Mouse (Mus musculus): ENCODE measurements at regions not wholly inside any gene's neighbourhood (a gene's known extent, or its start where the extent isn't known, plus 50 kb on each side); places are given as distances from the start of the nearest gene placed in this dataset.
A peak's percentile ranks its signal among the peaks of the same experiment; 100 is the strongest.
"Not testable (repeated sequence)": the region's sequence is repeated elsewhere in the genome, so short reads cannot be mapped to it uniquely, and the experiment has no call there.

GRCm38 (mm10) chr3:68789491-68789890, 79.9 kb upstream of the 1110032F04Rik start:
- Histone ChIP-seq H3K27ac (replicated peaks; ENCODE audit: low read depth, low read length) (no peak overlapping the region), H3K4me1 (ENCODE audit: control insufficient read depth, insufficient read depth, low read length) (no peaks in the 10 kb centered on the region), H3K36me3 (ENCODE audit: control insufficient read depth, insufficient read depth, low read length) (no peaks in the 10 kb centered on the region), H3K9ac (ENCODE audit: low read depth, low read length) (no peak overlapping the region), H3K9me3 (ENCODE audit: control insufficient read depth, low read length) (no peaks in the 10 kb centered on the region), H3K4me3 (ENCODE audit: low read depth, low read length) (no peak overlapping the region), H3K4me2 (ENCODE audit: low read depth, low read length) (no peak overlapping the region), H3K27me3 (replicated peaks; ENCODE audit: control insufficient read depth, insufficient read depth, low read length) (no peaks in the 10 kb centered on the region)
- 60% methylated on average over 6 of the region's 6 CpGs for WGBS
- ATAC-seq (ENCODE audit: low read depth): no peak
- no peak for DNase-seq (ENCODE audit: low spot score)

GRCm38 (mm10) chr3:68790466-68790865, 78.9 kb upstream of the 1110032F04Rik start:
- DNase-seq (ENCODE audit: low spot score) (no peak), ATAC-seq (ENCODE audit: low read depth) (no peak)
- Histone ChIP-seq H3K36me3 (ENCODE audit: control insufficient read depth, insufficient read depth, low read length) (no peaks in the 10 kb centered on the region), H3K9me3 (ENCODE audit: control insufficient read depth, low read length) (no peaks in the 10 kb centered on the region), H3K27me3 (replicated peaks; ENCODE audit: control insufficient read depth, insufficient read depth, low read length) (no peaks in the 10 kb centered on the region), H3K9ac (ENCODE audit: low read depth, low read length) (no peak overlapping the region), H3K4me3 (ENCODE audit: low read depth, low read length) (no peak overlapping the region), H3K4me1 (ENCODE audit: control insufficient read depth, insufficient read depth, low read length) (no peaks in the 10 kb centered on the region), H3K4me2 (ENCODE audit: low read depth, low read length) (no peak overlapping the region), H3K27ac (replicated peaks; ENCODE audit: low read depth, low read length) (no peak overlapping the region)
- 90% methylated on average over 4 of the region's 4 CpGs for WGBS

GRCm38 (mm10) chr3:68792883-68793282, 76.5 kb upstream of the 1110032F04Rik start:
- H3K9ac ChIP-seq (ENCODE audit: low read depth, low read length): no peak overlapping the region
- H3K4me1 ChIP-seq (ENCODE audit: control insufficient read depth, insufficient read depth, low read length): no peaks in the 10 kb centered on the region
- no peak overlapping the region for H3K27ac ChIP-seq (replicated peaks; ENCODE audit: low read depth, low read length)
- no peak for ATAC-seq (ENCODE audit: low read depth)
- WGBS: 76% methylated on average over 4 of the region's 4 CpGs
- no peak for DNase-seq (ENCODE audit: low spot score)
- H3K36me3 ChIP-seq (ENCODE audit: control insufficient read depth, insufficient read depth, low read length): no peaks in the 10 kb centered on the region
- H3K27me3 ChIP-seq (replicated peaks; ENCODE audit: control insufficient read depth, insufficient read depth, low read length): no peaks in the 10 kb centered on the region
- H3K4me2 ChIP-seq (ENCODE audit: low read depth, low read length): no peak overlapping the region
- no peak overlapping the region for H3K4me3 ChIP-seq (ENCODE audit: low read depth, low read length)
- H3K9me3 ChIP-seq (ENCODE audit: control insufficient read depth, low read length): no peaks in the 10 kb centered on the region

GRCm38 (mm10) chr3:68793923-68794322, 75.5 kb upstream of the 1110032F04Rik start:
- Histone ChIP-seq H3K4me1 (ENCODE audit: control insufficient read depth, insufficient read depth, low read length) (no peaks in the 10 kb centered on the region), H3K27me3 (replicated peaks; ENCODE audit: control insufficient read depth, insufficient read depth, low read length) (no peaks in the 10 kb centered on the region), H3K36me3 (ENCODE audit: control insufficient read depth, insufficient read depth, low read length) (no peaks in the 10 kb centered on the region), H3K4me2 (ENCODE audit: low read depth, low read length) (no peak overlapping the region), H3K27ac (replicated peaks; ENCODE audit: low read depth, low read length) (no peak overlapping the region; the same call in 1 of the 2 replicates), H3K4me3 (ENCODE audit: low read depth, low read length) (no peak overlapping the region), H3K9me3 (ENCODE audit: control insufficient read depth, low read length) (no peaks in the 10 kb centered on the region), H3K9ac (ENCODE audit: low read depth, low read length) (no peak overlapping the region)
- 65% methylated on average over 2 of the region's 2 CpGs for WGBS
- DNase-seq (ENCODE audit: low spot score) (peak; percentile 23), ATAC-seq (ENCODE audit: low read depth) (peak; percentile 37; the same call in 1 of the 2 replicates)

- Histone ChIP-seq H3K27ac (replicated peaks; ENCODE audit: low read depth, low read length) (no peak overlapping the region; the same call in 1 of the 2 replicates), H3K36me3 (ENCODE audit: control insufficient read depth, insufficient read depth, low read length) (no peaks in the 10 kb centered on the region), H3K27me3 (replicated peaks; ENCODE audit: control insufficient read depth, insufficient read depth, low read length) (no peaks in the 10 kb centered on the region), H3K4me3 (ENCODE audit: low read depth, low read length) (no peak overlapping the region), H3K9me3 (ENCODE audit: control insufficient read depth, low read length) (peaks cover 2% of the 10 kb centered on the region; the same call in 1 of the 2 replicates), H3K4me2 (ENCODE audit: low read depth, low read length) (no peak overlapping the region), H3K9ac (ENCODE audit: low read depth, low read length) (no peak overlapping the region), H3K4me1 (ENCODE audit: control insufficient read depth, insufficient read depth, low read length) (no peaks in the 10 kb centered on the region)
- DNase-seq (ENCODE audit: low spot score) (peak; percentile 22), ATAC-seq (ENCODE audit: low read depth) (no peak)
- WGBS: 41% methylated on average over 4 of the region's 4 CpGs
Measured at GRCm38 (mm10) chr3:68794380-68795014, 74.9 kb upstream of the 1110032F04Rik start.

GRCm38 (mm10) chr3:68795641-68796040, 73.7 kb upstream of the 1110032F04Rik start:
- ATAC-seq (ENCODE audit: low read depth) (no peak), DNase-seq (ENCODE audit: low spot score) (peak; percentile 58)
- Histone ChIP-seq H3K27me3 (replicated peaks; ENCODE audit: control insufficient read depth, insufficient read depth, low read length) (no peaks in the 10 kb centered on the region), H3K4me1 (ENCODE audit: control insufficient read depth, insufficient read depth, low read length) (no peaks in the 10 kb centered on the region), H3K9ac (ENCODE audit: low read depth, low read length) (no peak overlapping the region), H3K27ac (replicated peaks; ENCODE audit: low read depth, low read length) (no peak overlapping the region), H3K4me3 (ENCODE audit: low read depth, low read length) (no peak overlapping the region), H3K4me2 (ENCODE audit: low read depth, low read length) (no peak overlapping the region), H3K36me3 (ENCODE audit: control insufficient read depth, insufficient read depth, low read length) (no peaks in the 10 kb centered on the region), H3K9me3 (ENCODE audit: control insufficient read depth, low read length) (peaks cover 3% of the 10 kb centered on the region; the same call in 1 of the 2 replicates)
- WGBS: 59% methylated on average over 3 of the region's 3 CpGs

- not testable (repeated sequence) for H3K4me1 ChIP-seq (ENCODE audit: control insufficient read depth, insufficient read depth, low read length); H3K9ac ChIP-seq (ENCODE audit: low read depth, low read length); DNase-seq (ENCODE audit: low spot score); H3K4me2 ChIP-seq (ENCODE audit: low read depth, low read length); H3K36me3 ChIP-seq (ENCODE audit: control insufficient read depth, insufficient read depth, low read length); ATAC-seq (ENCODE audit: low read depth); H3K4me3 ChIP-seq (ENCODE audit: low read depth, low read length); H3K27me3 ChIP-seq (replicated peaks; ENCODE audit: control insufficient read depth, insufficient read depth, low read length); H3K27ac ChIP-seq (replicated peaks; ENCODE audit: low read depth, low read length)
- H3K9me3 ChIP-seq (ENCODE audit: control insufficient read depth, low read length): peaks cover 12% of the 10 kb centered on the region; the same call in 1 of the 2 replicates
- WGBS: 75% methylated on average over 8 of the region's 8 CpGs
Measured at GRCm38 (mm10) chr3:68798408-68798807, 71.0 kb upstream of the 1110032F04Rik start.

- no peak for ATAC-seq (ENCODE audit: low read depth)
- H3K36me3 ChIP-seq (ENCODE audit: control insufficient read depth, insufficient read depth, low read length): no peaks in the 10 kb centered on the region
- WGBS: 78% methylated on average over 2 of the region's 2 CpGs
- DNase-seq (ENCODE audit: low spot score): no peak
- no peak overlapping the region for H3K4me2 ChIP-seq (ENCODE audit: low read depth, low read length)
- no peaks in the 10 kb centered on the region for H3K27me3 ChIP-seq (replicated peaks; ENCODE audit: control insufficient read depth, insufficient read depth, low read length)
- no peaks in the 10 kb centered on the region for H3K4me1 ChIP-seq (ENCODE audit: control insufficient read depth, insufficient read depth, low read length)
- no peak overlapping the region for H3K9ac ChIP-seq (ENCODE audit: low read depth, low read length)
- H3K9me3 ChIP-seq (ENCODE audit: control insufficient read depth, low read length): no peaks in the 10 kb centered on the region
- no peak overlapping the region for H3K27ac ChIP-seq (replicated peaks; ENCODE audit: low read depth, low read length)
- H3K4me3 ChIP-seq (ENCODE audit: low read depth, low read length): no peak overlapping the region
Measured at GRCm38 (mm10) chr3:68808866-68809265, 60.5 kb upstream of the 1110032F04Rik start.

GRCm38 (mm10) chr3:68813461-68813860, 55.9 kb upstream of the 1110032F04Rik start:
- DNase-seq (ENCODE audit: low spot score): no peak
- Histone ChIP-seq H3K4me3 (ENCODE audit: low read depth, low read length) (no peak overlapping the region), H3K9ac (ENCODE audit: low read depth, low read length) (no peak overlapping the region)

More at GRCm38 (mm10) chr3:68813461-68813860, 55.9 kb upstream of the 1110032F04Rik start:
- WGBS: 86% methylated on average over 3 of the region's 3 CpGs
- no peak for ATAC-seq (ENCODE audit: low read depth)
- Histone ChIP-seq H3K4me1 (ENCODE audit: control insufficient read depth, insufficient read depth, low read length) (no peaks in the 10 kb centered on the region), H3K4me2 (ENCODE audit: low read depth, low read length) (no peak overlapping the region), H3K27ac (replicated peaks; ENCODE audit: low read depth, low read length) (no peak overlapping the region), H3K27me3 (replicated peaks; ENCODE audit: control insufficient read depth, insufficient read depth, low read length) (no peaks in the 10 kb centered on the region), H3K9me3 (ENCODE audit: control insufficient read depth, low read length) (no peaks in the 10 kb centered on the region), H3K36me3 (ENCODE audit: control insufficient read depth, insufficient read depth, low read length) (no peaks in the 10 kb centered on the region)
